ENCODE assay signal across 15 mouse cellular contexts in genomic region chr9:66266237-66267170, GRCm38 (mm10).
A peak's percentile ranks its signal among the peaks of the same experiment; 100 is the strongest.
DNase-seq lines count a peak whose midpoint lies in the region; ATAC-seq and TF ChIP-seq lines count a peak whose summit lies in the region.
"Had no signal": no experiment of that assay in that cellular context is flagged by ENCODE, and none has a peak within 500 bp of the region (broad histone marks: within the 10 kb centered on the region; RNA-seq: fewer than 3 reads in every experiment).

No protein-coding gene starts in this region.

- no peak overlapping the region for H3K27ac ChIP-seq in liver, adult 2 months (replicated peaks; ENCODE audit: insufficient read depth, low read depth, low read length)
- no peak overlapping the region for H3K27ac ChIP-seq in liver, postnatal 0 days (ENCODE audit: low read depth)
- H3K27ac ChIP-seq in cortical plate, adult 2 months (ENCODE audit: insufficient read depth, low read length), result 0 out of 2 replicates have a peak overlapping the region, but pooled peaks have one; percentile 10
- peak overlapping the region; percentile 95 for H3K27ac ChIP-seq in small intestine, adult 2 months (ENCODE audit: insufficient read depth, low read depth, low read length)
- H3K27ac ChIP-seq: hindbrain, embryonic 14.5 days; kidney, embryonic 15.5 days; liver, embryonic 14.5 days; midbrain, embryonic 15.5 days had no signal

- H3K27me3 ChIP-seq in liver, adult 2 months (ENCODE audit: control insufficient read depth, insufficient read depth, low read length), result no peaks in the 10 kb centered on the region
- H3K27me3 ChIP-seq in liver, postnatal 0 days (ENCODE audit: insufficient read depth, low read length), result no peaks in the 10 kb centered on the region
- H3K27me3 ChIP-seq in small intestine, adult 2 months (ENCODE audit: control insufficient read depth, insufficient read depth, low read length), result no peaks in the 10 kb centered on the region
- H3K27me3 ChIP-seq: kidney, embryonic 15.5 days; midbrain, embryonic 15.5 days had no signal

- H3K9ac ChIP-seq in liver, adult 2 months (ENCODE audit: low read depth, low read length), result no peak overlapping the region
- H3K9ac ChIP-seq in liver, postnatal 0 days (replicated peaks), result no peak overlapping the region
- H3K9ac ChIP-seq: hindbrain, embryonic 14.5 days; kidney, embryonic 15.5 days; liver, embryonic 14.5 days; midbrain, embryonic 15.5 days had no signal

- no peaks in the 10 kb centered on the region for H3K9me3 ChIP-seq in liver, postnatal 0 days (ENCODE audit: low read length)
- H3K9me3 ChIP-seq: kidney, embryonic 15.5 days; midbrain, embryonic 15.5 days had no signal

- no peak overlapping the region for H3K4me2 ChIP-seq in liver, postnatal 0 days (ENCODE audit: low read depth, low read length)
- H3K4me2 ChIP-seq: hindbrain, embryonic 14.5 days; kidney, embryonic 15.5 days; midbrain, embryonic 15.5 days had no signal

- peaks cover 7% of the 10 kb centered on the region for H3K4me1 ChIP-seq in liver, adult 2 months (ENCODE audit: control insufficient read depth, insufficient read depth, low read length)
- no peaks in the 10 kb centered on the region for H3K4me1 ChIP-seq in liver, postnatal 0 days (ENCODE audit: insufficient read depth)
- H3K4me1 ChIP-seq in cortical plate, adult 2 months (ENCODE audit: control insufficient read depth, insufficient read depth, low read length), result peaks cover 2% of the 10 kb centered on the region
- peaks cover 27% of the 10 kb centered on the region for H3K4me1 ChIP-seq in small intestine, adult 2 months (ENCODE audit: control insufficient read depth, insufficient read depth, insufficient read length, low read length)
- H3K4me1 ChIP-seq: kidney, embryonic 15.5 days; midbrain, embryonic 15.5 days had no signal

- no peak for TF ChIP-seq EP300 in liver, postnatal 0 days (IDR thresholded peaks at IDR 0.05; ENCODE audit: low read depth)

- TF ChIP-seq POLR2A in liver, adult 2 months (IDR thresholded peaks at IDR 0.05; ENCODE audit: extremely low read depth, insufficient read depth, low read length), result no peak
- TF ChIP-seq POLR2A in cortical plate, adult 2 months (IDR thresholded peaks at IDR 0.05; ENCODE audit: extremely low read depth, insufficient read depth, low read length), result no peak
- TF ChIP-seq POLR2A in small intestine, adult 2 months (IDR thresholded peaks at IDR 0.05; ENCODE audit: low read depth, low read length), result no peak

- TF ChIP-seq CTCF in liver, adult 2 months (IDR thresholded peaks at IDR 0.05; ENCODE audit: low read depth, low read length), result no peak
- TF ChIP-seq CTCF in liver, postnatal 0 days (IDR thresholded peaks at IDR 0.05; ENCODE audit: low read depth), result no peak
- no peak for TF ChIP-seq CTCF in cortical plate, adult 2 months (IDR thresholded peaks at IDR 0.05; ENCODE audit: extremely low read depth, insufficient read depth, low read length)
- no peak for TF ChIP-seq CTCF in small intestine, adult 2 months (IDR thresholded peaks at IDR 0.05; ENCODE audit: extremely low read depth, insufficient read length, insufficient replicate concordance, low read depth, low read length)

- 40% methylated on average over 5 of the region's 5 CpGs for WGBS in liver, adult 2 months
- WGBS in liver, postnatal 0 days (ENCODE audit: insufficient replicate concordance), result 67% methylated on average over 5 of the region's 5 CpGs
- WGBS in small intestine, adult 2 months, result 24% methylated on average over 5 of the region's 5 CpGs

- peak; percentile 51 to 69 for DNase-seq in cerebellum, postnatal 25 days
- no peak for DNase-seq in cerebellum, adult 11 months
- DNase-seq in liver, adult 2 months (ENCODE audit: extremely low read depth, low read depth, low spot score), result peak; percentile 52
- DNase-seq in liver, postnatal 0 days, result no peak
- no peak for DNase-seq in thymus, postnatal 0 days (ENCODE audit: low spot score)
- DNase-seq: gastrocnemius, postnatal 36 days; left cerebral cortex, postnatal 4 days; lung, postnatal 36 days had no signal

- H3K4me3 ChIP-seq in liver, adult 2 months (ENCODE audit: insufficient read depth, low read depth, low read length), result no peak overlapping the region
- H3K4me3 ChIP-seq in liver, postnatal 0 days (ENCODE audit: low read depth, low read length), result no peak overlapping the region
- H3K4me3 ChIP-seq in cortical plate, adult 2 months (ENCODE audit: insufficient read depth, low read length), result no peak overlapping the region
- H3K4me3 ChIP-seq in small intestine, adult 2 months (ENCODE audit: low read depth, low read length), result no peak overlapping the region
- H3K4me3 ChIP-seq: erythroblast, embryonic 14.5 days; kidney, embryonic 15.5 days; midbrain, embryonic 15.5 days had no signal

- peaks cover 3% of the 10 kb centered on the region; the same call in 1 of the 2 replicates for H3K36me3 ChIP-seq in liver, adult 2 months (ENCODE audit: control insufficient read depth, insufficient read depth, low read length)
- H3K36me3 ChIP-seq in liver, postnatal 0 days (replicated peaks; ENCODE audit: insufficient read depth, low read length), result peaks cover 4% of the 10 kb centered on the region; the same call in 1 of the 2 replicates
- H3K36me3 ChIP-seq in small intestine, adult 2 months (ENCODE audit: control insufficient read depth, insufficient read depth, low read length), result peaks cover 6% of the 10 kb centered on the region
- H3K36me3 ChIP-seq: kidney, embryonic 15.5 days; midbrain, embryonic 15.5 days had no signal

- no peak for ATAC-seq in liver, postnatal 0 days
- ATAC-seq: midbrain, embryonic 15.5 days had no signal

- no peaks in the 10 kb centered on the region for H3K79me2 ChIP-seq in liver, adult 2 months (ENCODE audit: control insufficient read depth, insufficient read depth, low read length)

Comparison
In these comparisons a context has a peak if more than half of its experiments do, and no peak if none do; other contexts are left out.
1. DNase-seq: peak in cerebellum, postnatal 25 days (2 of 2) and liver, adult 2 months (single experiment); none in cerebellum, adult 11 months (single experiment), liver, postnatal 0 days (single experiment) and thymus, postnatal 0 days (single experiment).
2. H3K27ac ChIP-seq: peak in cortical plate, adult 2 months (single experiment) and small intestine, adult 2 months (single experiment); none in liver, adult 2 months (single experiment) and liver, postnatal 0 days (single experiment).